Comparison of ENCODE assay signal across 7 mouse cellular contexts in genomic region chr4:12140141-12140567, GRCm38 (mm10). TPM values are rescaled to one million over a fixed set of nuclear protein-coding genes. Genes with fewer than 3 reads are reported as not detected.
DNase-seq lines count a peak whose midpoint lies in the region; ATAC-seq lines count a peak whose summit lies in the region.
"Not testable (repeated sequence)": the region's sequence is repeated elsewhere in the genome, so short reads cannot be mapped to it uniquely, and the experiment has no call there.

Gene Rbm12b1, plus strand, starts transcription at chr4:12140264.

- peak; percentile 68 to 77 for DNase-seq in adrenal gland, postnatal 36 days
- peak; percentile 87 for DNase-seq in heart, adult 18-20 months
- peak; percentile 81 for DNase-seq in kidney, adult 18-20 months
- DNase-seq in limb, embryonic 10.5 days (ENCODE audit: low spot score) = peak; percentile 66
- DNase-seq in skeletal muscle tissue, adult 2 months (ENCODE audit: low read depth, low spot score) = peak; percentile 78

- H3K36me3 ChIP-seq in embryonic facial prominence, embryonic 13.5 days; limb, embryonic 10.5 days; midbrain, embryonic 12.5 days: not testable (repeated sequence)

- H3K4me2 ChIP-seq in embryonic facial prominence, embryonic 13.5 days = peak within 1 kb of the TSS; percentile 51
- peak within 1 kb of the TSS; percentile 45 for H3K4me2 ChIP-seq in midbrain, embryonic 12.5 days (replicated peaks)

- peak; percentile 96 for ATAC-seq in embryonic facial prominence, embryonic 13.5 days (ENCODE audit: insufficient number of reproducible peaks, insufficient read depth, low FRiP score, low TSS enrichment, low read depth)
- peak; percentile 99 for ATAC-seq in midbrain, embryonic 12.5 days (ENCODE audit: low FRiP score, low read depth)

- peak within 1 kb of the TSS; percentile 68 for H3K9ac ChIP-seq in embryonic facial prominence, embryonic 13.5 days
- H3K9ac ChIP-seq in midbrain, embryonic 12.5 days (replicated peaks) = peak within 1 kb of the TSS; percentile 44

- H3K4me3 ChIP-seq in embryonic facial prominence, embryonic 13.5 days = peak within 1 kb of the TSS; percentile 46
- peak within 1 kb of the TSS; percentile 47 for H3K4me3 ChIP-seq in limb, embryonic 10.5 days
- H3K4me3 ChIP-seq in midbrain, embryonic 12.5 days = peak within 1 kb of the TSS; percentile 41

- not testable (repeated sequence) for H3K4me1 ChIP-seq in embryonic facial prominence, embryonic 13.5 days; limb, embryonic 10.5 days; midbrain, embryonic 12.5 days

- H3K27ac ChIP-seq in embryonic facial prominence, embryonic 13.5 days = peak within 1 kb of the TSS; percentile 48; the same call in 1 of the 2 replicates
- H3K27ac ChIP-seq in limb, embryonic 10.5 days = peak within 1 kb of the TSS; percentile 71
- peak within 1 kb of the TSS; percentile 68 for H3K27ac ChIP-seq in midbrain, embryonic 12.5 days (replicated peaks)

- not testable (repeated sequence) for H3K27me3 ChIP-seq in embryonic facial prominence, embryonic 13.5 days; limb, embryonic 10.5 days (ENCODE audit: low read depth, poor library complexity, severe bottlenecking); midbrain, embryonic 12.5 days

- WGBS in embryonic facial prominence, embryonic 13.5 days = 2% methylated on average over 17 of the region's 32 CpGs
- 10% methylated on average over 19 of the region's 32 CpGs for WGBS in limb, embryonic 10.5 days
- under 1% methylated on average over 17 of the region's 32 CpGs for WGBS in midbrain, embryonic 12.5 days

- not testable (repeated sequence) for H3K9me3 ChIP-seq in embryonic facial prominence, embryonic 13.5 days; limb, embryonic 10.5 days (replicated peaks); midbrain, embryonic 12.5 days

RNA-seq across cellular contexts. Expression of gene Rbm12b1, which starts in this region (rescaled TPM):
- total RNA-seq in adrenal gland, postnatal 36 days (2021) = 10 to 100 TPM in 1 of 2 experiments, 1 to 10 TPM in 1; 9.5 to 10.1 TPM
- 7.4 and 8.9 TPM in 2 replicates for polyA plus RNA-seq in embryonic facial prominence, embryonic 13.5 days (2015; fragmentation: Nextera tagmentation; extraction: Ambion mirVana)
- 1 to 10 TPM; 8.4 TPM for total RNA-seq in heart, adult 18-20 months (2021)
- polyA plus RNA-seq in limb, embryonic 10.5 days (2016; fragmentation: Nextera tagmentation; extraction: Ambion mirVana) = 3.3 and 4.6 TPM in 2 replicates
- polyA plus RNA-seq in midbrain, embryonic 12.5 days (2016; fragmentation: Nextera tagmentation; extraction: Ambion mirVana) = 8.7 and 11.2 TPM in 2 replicates

Comparison
In these comparisons a context has a peak if more than half of its experiments do, and no peak if none do; other contexts are left out.
1. Peak in every context shown above with its lines: DNase-seq, ATAC-seq, H3K4me3 ChIP-seq and H3K27ac ChIP-seq.